12 mouse cellular contexts compared by ENCODE assay signal in genomic region chr8:122702957-122703356, GRCm38 (mm10).
"Had no signal": no experiment of that assay in that cellular context is flagged by ENCODE, and none has a peak within 500 bp of the region (broad histone marks: within the 10 kb centered on the region; RNA-seq: fewer than 3 reads in every experiment).

No protein-coding gene starts in this region.

- H3K27me3 ChIP-seq: neural tube, embryonic 12.5 days had no signal

- H3K4me3 ChIP-seq: layer of hippocampus, adult 2 months; limb, embryonic 13.5 days; neural tube, embryonic 12.5 days had no signal

- H3K9me3 ChIP-seq: limb, embryonic 13.5 days; neural tube, embryonic 12.5 days had no signal

- H3K4me2 ChIP-seq: limb, embryonic 13.5 days; lung, embryonic 14.5 days; neural tube, embryonic 12.5 days had no signal

- H3K9ac ChIP-seq: limb, embryonic 13.5 days; liver, embryonic 14.5 days; lung, embryonic 14.5 days; neural tube, embryonic 12.5 days had no signal

- H3K27ac ChIP-seq: layer of hippocampus, adult 2 months; limb, embryonic 13.5 days; liver, embryonic 14.5 days; macrophage; neural tube, embryonic 12.5 days had no signal

- DNase-seq: kidney, adult 11 months; kidney, adult 9 months; kidney, postnatal 10 days; kidney, postnatal 4 days; lung, embryonic 14.5 days; lung, postnatal 10 days; midbrain, embryonic 14.5 days had no signal

- H3K36me3 ChIP-seq: limb, embryonic 13.5 days; neural tube, embryonic 12.5 days had no signal
